Mouse (Mus musculus) cerebellum, adult 2 months (tissue): ENCODE data around the gene 4931428F04Rik. TPM values are rescaled to one million over a fixed set of nuclear protein-coding genes. Genes with fewer than 3 reads are reported as not detected.

ENCODE experiments used
- DNase-seq, 2 experiments: peaks; one replicate each; pipeline ENCODE4 v3.0.0; 2021
- H3K27ac ChIP-seq: fragments of 200-500 bp; 2 replicates; pipeline ENCODE4 v1.5.1; 2012; ENCODE audit warnings: low read length, control low read depth, inconsistent platforms; ENCODE audit not compliant: insufficient read depth
- H3K27me3 ChIP-seq: fragments of 200-500 bp; 2 replicates; pipeline ENCODE4 v1.6.1; 2012; ENCODE audit warnings: inconsistent platforms, mild to moderate bottlenecking, low read length, moderate library complexity; ENCODE audit not compliant: control insufficient read depth, insufficient read depth
- H3K4me1 ChIP-seq: fragments of 200-500 bp; 2 replicates; pipeline ENCODE4 v1.6.1; 2011; ENCODE audit warnings: low read length; ENCODE audit not compliant: control insufficient read depth, insufficient read depth
- H3K4me3 ChIP-seq: fragments of 200-500 bp; replicated peaks from 2 replicates; pipeline ENCODE3; 2011; ENCODE audit warnings: mild to moderate bottlenecking, low read depth, low read length, control low read depth; ENCODE audit not compliant: insufficient read depth
- CTCF ChIP-seq: fragments of 200-500 bp; IDR thresholded peaks from 2 replicates; pipeline ENCODE4 v1.5.1; 2011; ENCODE audit warnings: low read depth, mild to moderate bottlenecking, control low read depth, low read length, moderate library complexity, borderline replicate concordance; ENCODE audit not compliant: insufficient read depth
- POLR2A ChIP-seq: fragments of 200-500 bp; IDR thresholded peaks from 2 replicates; pipeline ENCODE4 v1.6.1; 2011; ENCODE audit warnings: low read length, control low read depth, borderline replicate concordance; ENCODE audit not compliant: insufficient read depth
- WGBS: fragments of 180-500 bp; shearing (Covaris S2); methylation state at CpG from one replicate; pipeline ENCODE4 v1.1.7; 2018; 5-methylcytosine and 5-hydroxymethylcytosine counted together
- polyA plus RNA-seq: library from polyadenylated mRNA; depleted of rRNA; stranded (reverse); fragments of >200 nt; gene quantifications from 2 replicates; pipeline ENCODE4 v1.2.3, GENCODE M21; 2012

Gene 4931428F04Rik
- polyA plus RNA-seq, 1 experiment, result 25.1 TPM

DNA sequence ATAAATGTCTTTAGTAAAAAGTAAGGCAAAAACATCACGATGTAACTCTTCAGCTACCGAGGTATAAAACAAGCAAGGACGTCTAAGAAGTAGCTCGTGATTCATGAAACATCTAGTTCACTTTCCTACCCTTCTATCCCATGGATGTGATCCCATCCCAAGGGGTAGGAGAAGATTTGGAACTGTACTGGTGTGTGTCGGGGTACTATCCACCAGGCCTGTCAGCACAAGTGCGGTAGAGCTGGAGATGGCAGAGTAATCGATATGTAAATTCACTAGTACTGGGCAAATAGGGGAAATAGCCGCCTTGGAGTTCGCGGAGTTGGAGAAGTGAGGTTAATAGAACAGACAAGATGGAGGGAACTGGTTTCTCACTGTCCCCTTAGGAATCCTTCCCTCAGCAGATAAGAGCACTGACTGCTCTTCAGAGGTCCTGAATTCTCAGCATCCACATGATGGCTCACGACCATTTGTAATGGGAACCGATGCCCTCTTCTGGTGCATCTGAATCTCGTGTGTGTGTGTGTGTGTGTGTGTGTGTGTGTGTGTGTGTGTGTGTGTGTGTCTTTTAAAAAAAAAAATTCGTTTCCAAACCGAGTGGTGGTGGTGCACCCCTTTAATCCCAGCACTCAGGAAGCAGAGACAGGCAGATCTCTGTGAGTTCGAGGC is 26.3 kb downstream of the 4931428F04Rik start:
- 47% methylated on average over 16 of the region's 16 CpGs for WGBS
- no peak overlapping the region for H3K27ac ChIP-seq
- no peak for DNase-seq
- H3K4me1 ChIP-seq, result 0 out of 2 replicates have a peak, but pooled peaks cover 3% of the 10 kb centered on the region
- TF ChIP-seq CTCF (no peak), POLR2A (no peak)
- no peak overlapping the region for H3K4me3 ChIP-seq
- no peaks in the 10 kb centered on the region for H3K27me3 ChIP-seq

- H3K27me3 ChIP-seq, result no peaks in the 10 kb centered on the region
- WGBS, result 92% methylated on average over 12 of the region's 12 CpGs
- no peak overlapping the region for H3K4me3 ChIP-seq
- no peaks in the 10 kb centered on the region for H3K4me1 ChIP-seq
- no peak for DNase-seq
- H3K27ac ChIP-seq, result no peak overlapping the region
- TF ChIP-seq POLR2A, result no peak
- TF ChIP-seq CTCF, result no peak
Observed at GRCm38 (mm10) chr8:105261326-105261980, 28.2 kb downstream of the 4931428F04Rik start.

DNA sequence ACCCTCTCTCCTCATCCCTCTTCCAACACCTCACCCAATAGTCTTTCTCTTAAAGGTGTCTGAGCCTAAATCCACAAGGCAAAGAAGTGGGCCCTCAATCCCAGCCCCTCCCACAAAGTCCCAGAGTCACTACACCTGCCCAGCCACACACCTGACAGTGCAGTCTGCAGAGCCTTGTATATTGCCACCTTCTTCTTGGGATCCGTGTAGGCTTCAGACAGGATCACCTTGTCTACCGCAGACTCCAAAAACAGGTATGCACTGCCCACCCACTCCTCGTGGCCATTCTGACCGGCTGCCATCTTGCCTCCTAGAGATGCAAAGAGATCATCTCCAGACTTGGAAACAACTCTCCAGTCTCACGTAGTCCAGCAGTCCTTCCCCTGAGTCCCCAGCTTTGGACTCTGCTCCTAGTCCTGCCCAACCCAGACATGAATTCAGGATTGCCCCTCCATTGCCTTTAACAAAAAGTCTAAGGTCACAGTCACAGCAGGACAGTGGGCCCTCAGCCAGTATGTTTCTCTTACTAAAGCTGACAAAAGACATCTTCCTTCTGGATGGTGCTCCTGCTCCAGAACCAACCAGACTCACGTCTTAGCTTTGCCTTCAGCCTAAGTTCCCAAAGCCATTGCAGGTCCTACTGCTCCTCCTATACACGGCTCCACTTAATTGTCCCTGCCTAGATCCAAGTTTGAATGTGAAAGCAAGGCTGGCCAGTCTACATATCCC is 29.1 kb downstream of the 4931428F04Rik start:
- no peak for DNase-seq
- no peaks in the 10 kb centered on the region for H3K4me1 ChIP-seq
- no peak for TF ChIP-seq POLR2A
- TF ChIP-seq CTCF, result no peak
- no peaks in the 10 kb centered on the region for H3K27me3 ChIP-seq
- no peak overlapping the region for H3K4me3 ChIP-seq
- WGBS, result 83% methylated on average over 7 of the region's 7 CpGs
- no peak overlapping the region for H3K27ac ChIP-seq

DNA sequence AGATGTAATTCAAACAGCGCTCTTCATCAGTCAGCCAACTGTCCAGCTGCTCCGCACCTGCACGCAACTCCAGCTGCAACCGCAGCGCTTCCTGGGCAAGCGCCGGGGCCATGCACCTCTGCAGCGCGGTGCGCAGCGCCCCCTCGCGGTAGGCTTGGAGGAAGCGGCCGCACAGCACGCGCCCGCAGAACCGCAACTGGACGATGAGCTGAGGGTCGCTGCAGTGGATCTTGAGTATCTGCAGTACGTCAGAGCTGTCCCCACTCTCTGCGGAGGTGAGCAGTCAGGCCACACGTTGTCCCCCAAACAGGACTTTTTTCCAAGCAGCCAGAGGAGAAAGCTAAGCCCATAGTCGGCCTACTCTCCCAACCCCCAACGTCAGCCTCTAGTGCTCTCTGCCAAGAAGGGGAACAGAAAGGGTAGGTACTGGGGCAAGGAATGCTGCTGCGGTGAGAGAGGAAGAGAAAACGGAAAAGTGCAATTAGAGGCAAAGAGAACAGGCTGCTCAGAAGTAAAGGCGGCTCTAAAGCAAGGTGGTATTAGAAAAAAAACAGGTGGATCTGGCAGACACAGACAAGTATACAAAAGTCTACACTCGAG is 29.8 kb downstream of the 4931428F04Rik start:
- TF ChIP-seq POLR2A, result no peak
- peak; percentile 80 for TF ChIP-seq CTCF
- no peaks in the 10 kb centered on the region for H3K4me1 ChIP-seq
- 6% methylated on average over 30 of the region's 30 CpGs for WGBS
- no peak overlapping the region for H3K27ac ChIP-seq
- H3K27me3 ChIP-seq, result no peaks in the 10 kb centered on the region
- peak; percentile 64 to 76 for DNase-seq
- H3K4me3 ChIP-seq, result peak overlapping the region; percentile 49

DNA sequence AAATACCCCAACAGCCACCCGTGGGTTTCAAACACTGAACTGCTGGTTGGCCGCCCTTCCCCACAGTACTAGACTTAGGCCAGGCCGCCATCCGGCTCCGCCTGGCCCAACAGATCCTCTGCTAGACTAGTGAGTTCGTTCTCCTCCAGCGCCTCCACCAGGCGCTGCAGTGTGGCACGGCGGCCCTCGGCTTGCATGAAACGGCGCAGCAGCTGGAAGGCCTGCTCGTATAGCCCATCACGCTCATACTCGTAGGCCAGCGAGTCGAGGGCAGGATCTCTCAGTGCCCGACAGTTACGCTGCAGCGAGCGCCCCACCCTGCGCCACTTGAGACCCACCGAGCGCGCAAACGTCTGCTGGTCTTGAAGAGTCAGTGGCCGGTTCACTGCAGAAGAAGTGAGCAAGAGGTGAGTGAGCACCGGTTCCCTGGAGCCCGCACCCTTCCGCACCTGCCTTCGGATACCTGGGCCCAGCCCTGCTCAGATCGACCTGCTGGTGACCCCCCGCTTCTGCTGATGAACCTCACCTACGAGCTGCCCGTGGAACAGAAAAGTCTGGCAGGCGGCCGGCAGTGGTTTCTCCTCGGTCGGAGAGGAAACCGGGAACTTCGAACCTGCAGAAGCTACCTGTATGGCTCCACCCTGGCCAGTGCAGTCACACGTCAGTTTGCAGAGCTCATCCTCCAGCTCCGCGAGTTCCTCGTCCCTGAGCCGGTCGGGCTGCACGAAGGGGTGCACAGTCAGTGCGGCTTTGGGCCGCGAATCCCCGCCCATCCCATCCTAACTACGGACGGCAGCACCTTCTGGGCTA is 30.5 kb downstream of the 4931428F04Rik start:
- Histone ChIP-seq H3K4me3 (peak overlapping the region; percentile 49), H3K27me3 (no peaks in the 10 kb centered on the region), H3K27ac (no peak overlapping the region), H3K4me1 (no peaks in the 10 kb centered on the region)
- DNase-seq, result peak in 1 of 2 experiments; percentile 36
- 6% methylated on average over 55 of the region's 55 CpGs for WGBS
- TF ChIP-seq POLR2A (no peak), CTCF (no peak)

DNA sequence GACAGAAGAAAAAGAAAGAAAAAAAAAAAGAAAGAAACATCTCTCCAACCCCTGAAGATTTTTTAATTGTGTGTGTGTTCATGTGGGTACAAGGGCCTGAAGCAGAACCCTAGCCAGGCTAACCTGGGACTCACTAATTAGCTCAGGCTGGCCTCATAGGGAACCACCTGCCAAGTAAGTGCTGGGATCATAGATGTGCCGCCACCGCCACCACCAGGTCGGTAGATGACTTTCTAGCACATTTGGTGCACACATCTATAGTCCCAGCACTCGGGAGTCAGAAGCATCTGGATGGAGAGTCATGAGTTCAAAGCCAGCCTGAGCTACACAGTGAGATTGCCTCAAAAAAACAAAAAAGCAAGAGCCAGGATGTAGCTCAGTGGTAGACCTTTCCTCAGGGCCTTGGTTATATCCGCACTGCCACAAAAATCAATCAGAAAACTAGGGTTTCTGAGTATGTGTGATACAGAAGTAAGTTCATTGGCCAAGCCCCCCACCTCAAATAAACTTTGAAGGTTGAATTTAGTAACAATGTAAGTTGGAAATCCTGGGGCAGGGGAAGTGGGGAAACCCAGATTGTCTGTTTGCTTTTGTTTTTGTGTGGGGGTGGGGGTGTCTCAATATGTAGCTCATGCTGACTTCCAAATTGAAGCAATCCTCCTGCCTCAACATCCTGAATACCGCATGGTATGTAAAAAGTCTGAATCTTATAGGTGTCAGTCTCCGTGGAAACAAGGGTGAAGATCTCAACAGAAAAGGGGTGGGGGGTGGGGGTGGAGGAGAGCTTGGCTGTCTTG is 32.1 kb downstream of the 4931428F04Rik start:
- no peak for DNase-seq
- no peak overlapping the region for H3K4me3 ChIP-seq
- TF ChIP-seq POLR2A, result no peak
- no peak for TF ChIP-seq CTCF
- H3K27ac ChIP-seq, result no peak overlapping the region
- H3K27me3 ChIP-seq, result no peaks in the 10 kb centered on the region
- no peaks in the 10 kb centered on the region for H3K4me1 ChIP-seq
- WGBS, result 80% methylated on average over 7 of the region's 7 CpGs

- H3K27me3 ChIP-seq, result no peaks in the 10 kb centered on the region
- DNase-seq, result peak in 1 of 2 experiments; percentile 33
- no peaks in the 10 kb centered on the region for H3K4me1 ChIP-seq
- H3K4me3 ChIP-seq, result peak within 1 kb of the TSS; percentile 63
- no peak for TF ChIP-seq POLR2A
- no peak for TF ChIP-seq CTCF
- H3K27ac ChIP-seq, result no peak within 1 kb of the TSS
- WGBS, result 13% methylated on average over 14 of the region's 14 CpGs
Observed at GRCm38 (mm10) chr8:105254966-105255350, 34.7 kb downstream of the 4931428F04Rik start, which contains the start of gene B3gnt9. TSS of gene B3gnt9 (minus strand) at chr8:105255153.
